ENCODE assay signal across 7 mouse cellular contexts in genomic region chr3:100161665-100162314, GRCm38 (mm10). TPM values are rescaled to one million over a fixed set of nuclear protein-coding genes. Genes with fewer than 3 reads are reported as not detected.
DNase-seq lines count a peak whose midpoint lies in the region; ATAC-seq and TF ChIP-seq lines count a peak whose summit lies in the region.

No protein-coding gene starts in this region.

- peak overlapping the region; percentile 98 for H3K4me3 ChIP-seq in megakaryocyte, embryonic 14.5 days (replicated peaks)
- peak overlapping the region; percentile 92 for H3K4me3 ChIP-seq in embryonic facial prominence, embryonic 15.5 days (replicated peaks)
- peak overlapping the region; percentile 82 for H3K4me3 ChIP-seq in limb, embryonic 14.5 days (replicated peaks; ENCODE audit: low read length)
- H3K4me3 ChIP-seq in stomach, embryonic 15.5 days (replicated peaks), result peak overlapping the region; percentile 67

- no peaks in the 10 kb centered on the region for H3K27me3 ChIP-seq in megakaryocyte, embryonic 14.5 days (replicated peaks)
- H3K27me3 ChIP-seq in embryonic facial prominence, embryonic 15.5 days, result no peaks in the 10 kb centered on the region
- H3K27me3 ChIP-seq in limb, embryonic 14.5 days (ENCODE audit: control insufficient read depth, insufficient read depth, low read length), result no peaks in the 10 kb centered on the region
- no peaks in the 10 kb centered on the region for H3K27me3 ChIP-seq in stomach, embryonic 15.5 days (replicated peaks)

- 1% methylated on average over 35 of the region's 35 CpGs for WGBS in embryonic facial prominence, embryonic 15.5 days
- 2% methylated on average over 32 of the region's 35 CpGs for WGBS in limb, embryonic 14.5 days
- under 1% methylated on average over 35 of the region's 35 CpGs for WGBS in stomach, embryonic 15.5 days

- H3K36me3 ChIP-seq in megakaryocyte, embryonic 14.5 days (replicated peaks; ENCODE audit: low read length), result peaks cover 51% of the 10 kb centered on the region
- H3K36me3 ChIP-seq in embryonic facial prominence, embryonic 15.5 days, result peaks cover 21% of the 10 kb centered on the region
- peaks cover 33% of the 10 kb centered on the region for H3K36me3 ChIP-seq in limb, embryonic 14.5 days (ENCODE audit: control insufficient read depth, insufficient read depth, low read length)
- peaks cover 7% of the 10 kb centered on the region for H3K36me3 ChIP-seq in stomach, embryonic 15.5 days

- ATAC-seq in megakaryocyte, adult 5-6 weeks (ENCODE audit: poor library complexity, severe bottlenecking), result no peak
- no peak for ATAC-seq in embryonic facial prominence, embryonic 15.5 days (ENCODE audit: insufficient number of reproducible peaks, low FRiP score, low TSS enrichment, low read depth)
- peak; percentile 56; the same call in 1 of the 2 replicates for ATAC-seq in limb, embryonic 14.5 days (ENCODE audit: low FRiP score, low read depth)
- no peak for ATAC-seq in stomach, embryonic 15.5 days (ENCODE audit: insufficient read depth, low FRiP score, low read depth)

- H3K9ac ChIP-seq in embryonic facial prominence, embryonic 15.5 days, result peak overlapping the region; percentile 65
- peak overlapping the region; percentile 82 for H3K9ac ChIP-seq in limb, embryonic 14.5 days (ENCODE audit: low read depth, low read length, severe bottlenecking)
- peak overlapping the region; percentile 64 for H3K9ac ChIP-seq in stomach, embryonic 15.5 days

- DNase-seq in limb, embryonic 14.5 days (ENCODE audit: low spot score), result no peak
- no peak for DNase-seq in frontal cortex, adult 2 months (ENCODE audit: extremely low spot score in 1 of 2, low spot score in 1 of 2)
- DNase-seq in urinary bladder, postnatal 25 days (ENCODE audit: low spot score), result no peak

- peaks cover 36% of the 10 kb centered on the region for H3K4me1 ChIP-seq in megakaryocyte, embryonic 14.5 days
- H3K4me1 ChIP-seq in embryonic facial prominence, embryonic 15.5 days, result peaks cover 25% of the 10 kb centered on the region
- peaks cover 7% of the 10 kb centered on the region for H3K4me1 ChIP-seq in limb, embryonic 14.5 days (ENCODE audit: control insufficient read depth, insufficient read depth, low read length)
- H3K4me1 ChIP-seq in stomach, embryonic 15.5 days, result peaks cover 5% of the 10 kb centered on the region; the same call in 1 of the 2 replicates

- no peak for TF ChIP-seq POLR2A in limb, embryonic 14.5 days (IDR thresholded peaks at IDR 0.05; ENCODE audit: borderline replicate concordance, extremely low read depth, insufficient read depth, insufficient read length)

- H3K4me2 ChIP-seq in embryonic facial prominence, embryonic 15.5 days (replicated peaks), result peak overlapping the region; percentile 74
- peak overlapping the region; percentile 76 for H3K4me2 ChIP-seq in limb, embryonic 14.5 days (replicated peaks; ENCODE audit: low read depth, low read length, severe bottlenecking)
- H3K4me2 ChIP-seq in stomach, embryonic 15.5 days, result peak overlapping the region; percentile 60

- no peaks in the 10 kb centered on the region for H3K9me3 ChIP-seq in megakaryocyte, embryonic 14.5 days
- no peaks in the 10 kb centered on the region for H3K9me3 ChIP-seq in embryonic facial prominence, embryonic 15.5 days (replicated peaks)
- H3K9me3 ChIP-seq in limb, embryonic 14.5 days (ENCODE audit: control insufficient read depth, low read length), result no peaks in the 10 kb centered on the region
- no peaks in the 10 kb centered on the region for H3K9me3 ChIP-seq in stomach, embryonic 15.5 days

- H3K27ac ChIP-seq in embryonic facial prominence, embryonic 15.5 days (replicated peaks), result peak overlapping the region; percentile 83
- peak overlapping the region; percentile 58; the same call in 1 of the 2 replicates for H3K27ac ChIP-seq in limb, embryonic 14.5 days (replicated peaks; ENCODE audit: low read depth, low read length)
- H3K27ac ChIP-seq in stomach, embryonic 15.5 days, result peak overlapping the region; percentile 85; the same call in 1 of the 2 replicates

RNA-seq across cellular contexts. Expression of gene Gdap2, which starts 0.4 kb away (rescaled TPM):
- 0.51 TPM in 1 of 2 replicates, not detected in the other for polyA plus RNA-seq in megakaryocyte, embryonic 14.5 days (2012; ENCODE audit: insufficient read depth, low replicate concordance)
- 65.2 and 65.8 TPM in 2 replicates for total RNA-seq in megakaryocyte, adult 5-6 weeks (2015)
- 55.4 and 56.4 TPM in 2 replicates for total RNA-seq in megakaryocyte, adult 5-6 weeks (2017)
- 30.8 and 31.6 TPM in 2 replicates for polyA plus RNA-seq in embryonic facial prominence, embryonic 15.5 days (2015; fragmentation: Nextera tagmentation; extraction: Ambion mirVana)
- 23.3 and 24.3 TPM in 2 replicates for polyA plus RNA-seq in limb, embryonic 14.5 days (2012; rRNA removed)
- polyA plus RNA-seq in limb, embryonic 14.5 days (2014; fragmentation: Nextera tagmentation; extraction: Ambion mirVana), result 34.1 and 36.0 TPM in 2 replicates
- 26.4 and 29.5 TPM in 2 replicates for polyA plus RNA-seq in stomach, embryonic 15.5 days (2015; fragmentation: Nextera tagmentation; extraction: Ambion mirVana)
- polyA plus RNA-seq in frontal cortex, adult 2 months (2012; rRNA removed), result 28.7 and 31.8 TPM in 2 replicates

RNA-seq across cellular contexts. Expression of gene Wdr3, which starts 0.4 kb away (rescaled TPM):
- polyA plus RNA-seq in megakaryocyte, embryonic 14.5 days (2012; ENCODE audit: insufficient read depth, low replicate concordance), result 0.89 and 3.7 TPM in 2 replicates
- total RNA-seq in megakaryocyte, adult 5-6 weeks (2015), result 37.8 and 45.8 TPM in 2 replicates
- 95.3 and 101 TPM in 2 replicates for total RNA-seq in megakaryocyte, adult 5-6 weeks (2017)
- polyA plus RNA-seq in embryonic facial prominence, embryonic 15.5 days (2015; fragmentation: Nextera tagmentation; extraction: Ambion mirVana), result 41.6 and 43.9 TPM in 2 replicates
- 27.6 and 41.8 TPM in 2 replicates for polyA plus RNA-seq in limb, embryonic 14.5 days (2012; rRNA removed)
- polyA plus RNA-seq in limb, embryonic 14.5 days (2014; fragmentation: Nextera tagmentation; extraction: Ambion mirVana), result 44.0 and 44.4 TPM in 2 replicates
- 34.8 and 38.3 TPM in 2 replicates for polyA plus RNA-seq in stomach, embryonic 15.5 days (2015; fragmentation: Nextera tagmentation; extraction: Ambion mirVana)
- 15.1 and 18.4 TPM in 2 replicates for polyA plus RNA-seq in frontal cortex, adult 2 months (2012; rRNA removed)

Comparison
In these comparisons a context has a peak if more than half of its experiments do, and no peak if none do; other contexts are left out.
1. RNA of gene Gdap2, which starts 0.4 kb away (polyA plus RNA-seq): 23.3 to 36.0 TPM in limb, embryonic 14.5 days, 30.8 to 31.6 TPM in embryonic facial prominence, embryonic 15.5 days, 28.7 to 31.8 TPM in frontal cortex, adult 2 months and 26.4 to 29.5 TPM in stomach, embryonic 15.5 days; 0.51 TPM in megakaryocyte, embryonic 14.5 days; every median in the first group is over 10 times any median in the second.
2. Peak in every context shown above with its lines, with median percentiles within 50 percentile points of each other: H3K4me3 ChIP-seq, H3K27ac ChIP-seq, H3K4me2 ChIP-seq and H3K9ac ChIP-seq.